Mouse (Mus musculus) liver, embryonic 14.5 days (tissue): ENCODE measurements around the gene Rhod. TPM values are rescaled to one million over a fixed set of nuclear protein-coding genes. Genes with fewer than 3 reads are reported as not detected.

Experiments
- ATAC-seq: fragments of 200-750 bp; cut with Nextera tagmentation; 2 replicates; pipeline ENCODE4 v1.8.0; 2017; ENCODE audit warnings: moderate number of reproducible peaks, mild to moderate bottlenecking, moderate library complexity; ENCODE audit not compliant: insufficient read depth
- DNase-seq, 3 experiments: peaks; one replicate each; pipeline ENCODE4 v3.0.0-alpha.2; 2012 to 2013; ENCODE audit warnings: low read depth in 3 of 3, low spot score in 3 of 3
- H3K27ac ChIP-seq: fragments of 300-500 bp; sonication (generic); 2 replicates; pipeline ENCODE4 v1.5.1; 2014; ENCODE audit warnings: moderate library complexity, mild to moderate bottlenecking, control low read depth, inconsistent platforms
- H3K27me3 ChIP-seq: fragments of 300-500 bp; sonication (generic); 2 replicates; pipeline ENCODE4 v1.6.1; 2014; ENCODE audit warnings: mild to moderate bottlenecking, low read length, moderate library complexity; ENCODE audit not compliant: control insufficient read depth, insufficient read depth
- H3K36me3 ChIP-seq: fragments of 300-500 bp; sonication (generic); replicated peaks from 2 replicates; pipeline ENCODE4 v1.6.1; 2014; ENCODE audit warnings: low read depth; ENCODE audit not compliant: control insufficient read depth, insufficient read depth
- H3K4me1 ChIP-seq, 2 experiments: fragments of 200-500 bp in 1 of 2; fragments of 300-500 bp in 1 of 2; sonication (generic) in 1 of 2; replicated peaks; 2 replicates each; pipeline ENCODE4 v1.6.1; 2012 to 2014; ENCODE audit warnings: antibody characterized with exemption in 1 of 2, inconsistent platforms in 1 of 2, low read length in 1 of 2; ENCODE audit not compliant: control insufficient read depth in 2 of 2, insufficient read depth in 2 of 2
- H3K4me2 ChIP-seq: fragments of 300-500 bp; sonication (generic); 2 replicates; pipeline ENCODE4 v1.6.1; 2014; ENCODE audit warnings: low read depth, mild to moderate bottlenecking, control low read depth, moderate library complexity
- H3K4me3 ChIP-seq, 2 experiments: fragments of 200-500 bp in 1 of 2; fragments of 300-500 bp in 1 of 2; sonication (generic) in 1 of 2; 2 replicates each; pipeline ENCODE4 v1.5.1; 2012 to 2014; ENCODE audit warnings: low read depth in 2 of 2, low read length in 2 of 2, mild to moderate bottlenecking in 2 of 2, control low read depth in 1 of 2, inconsistent platforms in 1 of 2, moderate library complexity in 1 of 2; ENCODE audit not compliant: insufficient read depth in 1 of 2
- H3K9ac ChIP-seq: fragments of 300-500 bp; sonication (generic); replicated peaks from 2 replicates; pipeline ENCODE4 v1.6.1; 2014; ENCODE audit warnings: mild to moderate bottlenecking, control low read depth, moderate library complexity
- H3K9me3 ChIP-seq: fragments of 300-500 bp; sonication (generic); 2 replicates; pipeline ENCODE4 v1.6.1; 2016; ENCODE audit warnings: low read length, mixed read lengths; ENCODE audit not compliant: control insufficient read depth
- CTCF ChIP-seq: IDR thresholded peaks from 2 replicates; pipeline ENCODE4 v1.5.1; 2016; ENCODE audit warnings: antibody characterized with exemption, low read depth, control low read depth
- EP300 ChIP-seq: IDR thresholded peaks from 2 replicates; pipeline ENCODE4 v1.6.1; 2016; ENCODE audit warnings: antibody characterized with exemption, low read depth
- WGBS: fragments of 180-500 bp; shearing (Covaris S2); extraction: QIAGEN DNeasy Blood & Tissue Kit; methylation state at CpG from one replicate; pipeline ENCODE4 v1.1.7; 2014; ENCODE audit not compliant: insufficient replicate concordance; 5-methylcytosine and 5-hydroxymethylcytosine counted together
- polyA plus RNA-seq, 2 experiments: library from polyadenylated mRNA; depleted of rRNA in 1 of 2; stranded (reverse) in 1 of 2; unstranded in 1 of 2; fragments of >200 nt; fragmentation: Nextera tagmentation in 1 of 2; extraction: Ambion mirVana in 1 of 2; gene quantifications; 2 replicates each; pipeline versions ENCODE4 v1.2.1 to v1.2.3; 2012 to 2014

Rhod gene
- polyA plus RNA-seq, 2 experiments = 3.8 to 6.4 TPM

DNA sequence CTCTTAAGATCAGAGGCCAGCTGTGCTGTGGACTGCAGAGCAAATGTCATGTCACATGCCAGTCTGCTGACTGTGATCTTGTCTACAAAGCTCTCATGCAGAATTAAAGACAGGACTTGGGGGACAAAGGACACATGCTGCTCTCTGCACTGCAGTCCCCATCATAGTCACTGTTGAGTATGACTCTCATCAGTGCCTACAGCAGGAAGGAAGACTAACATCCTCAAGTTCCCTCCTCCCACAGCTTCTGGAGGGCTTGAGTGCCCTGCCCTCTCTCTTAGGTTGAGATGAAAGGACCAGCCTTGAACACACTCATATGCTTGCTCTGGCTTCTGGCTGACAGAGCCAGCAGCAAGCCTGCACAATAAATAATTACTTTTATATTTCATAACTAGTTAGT, 21.5 kb downstream of the Rhod start:
- no peak overlapping the region for H3K9ac ChIP-seq
- H3K4me3 ChIP-seq = no peak overlapping the region
- TF ChIP-seq EP300 = no peak
- no peak for TF ChIP-seq CTCF
- no peak for ATAC-seq
- H3K4me1 ChIP-seq = peaks cover 0 to 10% of the 10 kb centered on the region in 2 experiments; a peak in 2 of 4 replicates
- H3K36me3 ChIP-seq = no peaks in the 10 kb centered on the region
- no peak for DNase-seq
- H3K4me2 ChIP-seq = no peak overlapping the region
- no peaks in the 10 kb centered on the region for H3K27me3 ChIP-seq
- no peak overlapping the region for H3K27ac ChIP-seq
- no peaks in the 10 kb centered on the region for H3K9me3 ChIP-seq

DNA sequence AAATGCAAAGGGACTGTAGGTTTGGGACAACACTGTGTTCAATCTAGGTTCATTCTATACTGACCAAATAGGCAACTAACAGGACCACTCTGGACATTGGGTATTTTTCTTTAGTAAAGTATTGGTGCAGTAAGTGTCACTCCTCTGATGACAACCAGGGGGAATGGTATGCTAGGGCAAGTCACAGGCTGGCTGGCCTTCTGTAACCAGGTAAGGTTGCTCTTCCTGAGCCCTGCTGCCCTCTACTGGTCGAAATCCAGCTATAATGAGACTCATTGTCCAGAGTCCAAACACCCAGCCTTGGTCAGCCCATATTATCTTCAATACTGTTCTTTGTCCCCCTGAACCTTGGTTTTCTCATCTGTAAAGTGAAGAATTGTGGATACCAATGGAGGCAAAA, 22.0 kb downstream of the Rhod start:
- 0% methylated on average over 1 of the region's 1 CpGs for WGBS
- TF ChIP-seq EP300 (no peak), CTCF (peak; percentile 88)

DNA sequence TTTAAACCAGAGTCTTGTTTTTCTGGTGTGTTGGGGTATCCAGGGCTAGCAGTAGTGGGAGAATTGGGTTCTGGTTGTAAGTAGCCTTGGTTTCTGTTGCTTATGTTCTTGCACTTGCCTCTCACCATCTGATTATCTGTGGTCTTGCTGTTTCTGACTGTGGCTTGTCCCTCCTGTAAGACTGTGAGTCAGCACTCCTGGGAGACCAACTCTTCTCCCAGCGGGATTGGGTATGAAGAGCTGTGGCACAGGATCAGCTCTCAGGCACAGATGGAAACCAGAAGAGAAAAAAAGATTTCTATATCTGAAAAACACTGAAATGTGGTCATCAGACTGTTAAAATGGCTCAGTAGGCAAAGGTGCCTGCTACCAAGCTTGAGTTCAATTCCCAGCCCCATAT, 24.6 kb downstream of the Rhod start:
- WGBS = 52% methylated on average over 1 of the region's 1 CpGs
- H3K9me3 ChIP-seq = no peaks in the 10 kb centered on the region
- H3K36me3 ChIP-seq = no peaks in the 10 kb centered on the region
- no peak overlapping the region for H3K9ac ChIP-seq
- TF ChIP-seq EP300 = no peak
- TF ChIP-seq CTCF = no peak
- DNase-seq = no peak
- no peaks in the 10 kb centered on the region for H3K4me1 ChIP-seq
- H3K4me3 ChIP-seq = no peak overlapping the region
- H3K27ac ChIP-seq = no peak overlapping the region
- no peak for ATAC-seq
- H3K4me2 ChIP-seq = no peak overlapping the region
- H3K27me3 ChIP-seq = no peaks in the 10 kb centered on the region

More for the DNA sequence above, 22.0 kb downstream of the Rhod start:
- H3K9me3 ChIP-seq = no peaks in the 10 kb centered on the region
- ATAC-seq = no peak
- no peak overlapping the region for H3K9ac ChIP-seq
- H3K36me3 ChIP-seq = no peaks in the 10 kb centered on the region
- H3K4me3 ChIP-seq = no peak overlapping the region
- no peak for DNase-seq
- peaks cover 0 to 10% of the 10 kb centered on the region in 2 experiments; a peak in 2 of 4 replicates for H3K4me1 ChIP-seq
- no peaks in the 10 kb centered on the region for H3K27me3 ChIP-seq
- no peak overlapping the region for H3K27ac ChIP-seq
- H3K4me2 ChIP-seq = no peak overlapping the region

GRCm38 (mm10) chr19:4409062-4409461, 30.2 kb downstream of the Rhod start:
- H3K36me3 ChIP-seq = no peaks in the 10 kb centered on the region
- H3K4me3 ChIP-seq = no peak overlapping the region
- H3K4me2 ChIP-seq = no peak overlapping the region
- no peak for TF ChIP-seq CTCF
- H3K9me3 ChIP-seq = no peaks in the 10 kb centered on the region
- H3K9ac ChIP-seq = no peak overlapping the region
- ATAC-seq (no peak), DNase-seq (no peak)
- no peak overlapping the region for H3K27ac ChIP-seq
- H3K27me3 ChIP-seq = no peaks in the 10 kb centered on the region
- H3K4me1 ChIP-seq = no peaks in the 10 kb centered on the region
- 19% methylated on average over 2 of the region's 2 CpGs for WGBS

GRCm38 (mm10) chr19:4404840-4405239, 34.4 kb downstream of the Rhod start:
- Histone ChIP-seq H3K4me3 (no peak overlapping the region), H3K9me3 (no peaks in the 10 kb centered on the region), H3K4me2 (no peak overlapping the region), H3K9ac (no peak overlapping the region), H3K27ac (no peak overlapping the region), H3K36me3 (no peaks in the 10 kb centered on the region), H3K27me3 (no peaks in the 10 kb centered on the region), H3K4me1 (no peaks in the 10 kb centered on the region)
- 54% methylated on average over 2 of the region's 2 CpGs for WGBS
- no peak for TF ChIP-seq EP300
- no peak for TF ChIP-seq CTCF
- no peak for ATAC-seq
- no peak for DNase-seq
